Mouse (Mus musculus) retina, embryonic 14.5 days (tissue): Measurements from ENCODE around the gene Ttc26.
"Not testable (repeated sequence)": the region's sequence is repeated elsewhere in the genome, so short reads cannot be mapped to it uniquely, and the experiment has no call there.

Source experiments
- DNase-seq: peaks from one replicate; pipeline ENCODE4 v3.0.0-alpha.2; 2015; ENCODE audit warnings: low spot score

The Ttc26 gene

DNA sequence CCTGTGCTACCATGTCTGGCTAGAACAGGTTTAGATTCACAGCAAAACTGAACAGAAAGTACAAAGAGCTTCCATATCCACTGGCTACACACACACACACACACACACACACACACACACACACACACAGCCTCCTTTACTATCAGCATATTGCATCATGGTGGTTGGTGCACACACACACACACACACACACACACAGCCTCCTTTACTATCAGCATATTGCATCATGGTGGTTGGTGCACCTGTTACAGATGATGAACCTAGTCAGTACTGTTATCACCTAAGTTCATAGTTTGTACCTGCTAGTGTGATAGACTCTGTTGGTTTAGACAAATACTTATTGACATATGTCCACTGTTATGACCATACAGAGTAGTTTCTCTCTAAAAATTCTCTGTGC lies 75.2 kb downstream of the Ttc26 start:
- DNase-seq = not testable (repeated sequence)

- no peak for DNase-seq
These were observed 76.8 kb downstream of the Ttc26 start for GRCm38 (mm10) chr6:38458075-38458474.

GRCm38 (mm10) chr6:38469591-38469990 lies 88.3 kb downstream of the Ttc26 start:
- DNase-seq = peak; percentile 3
